Mouse (Mus musculus): ENCODE measurements around the gene Cox5a. TPM values are rescaled to one million over a fixed set of nuclear protein-coding genes. Genes with fewer than 3 reads are reported as not detected.
A peak's percentile ranks its signal among the peaks of the same experiment; 100 is the strongest.

Gene Cox5a
- 100 to 1,000 TPM; 315 to 368 TPM for polyA plus RNA-seq (2017; shearing (Covaris generic))

DNA sequence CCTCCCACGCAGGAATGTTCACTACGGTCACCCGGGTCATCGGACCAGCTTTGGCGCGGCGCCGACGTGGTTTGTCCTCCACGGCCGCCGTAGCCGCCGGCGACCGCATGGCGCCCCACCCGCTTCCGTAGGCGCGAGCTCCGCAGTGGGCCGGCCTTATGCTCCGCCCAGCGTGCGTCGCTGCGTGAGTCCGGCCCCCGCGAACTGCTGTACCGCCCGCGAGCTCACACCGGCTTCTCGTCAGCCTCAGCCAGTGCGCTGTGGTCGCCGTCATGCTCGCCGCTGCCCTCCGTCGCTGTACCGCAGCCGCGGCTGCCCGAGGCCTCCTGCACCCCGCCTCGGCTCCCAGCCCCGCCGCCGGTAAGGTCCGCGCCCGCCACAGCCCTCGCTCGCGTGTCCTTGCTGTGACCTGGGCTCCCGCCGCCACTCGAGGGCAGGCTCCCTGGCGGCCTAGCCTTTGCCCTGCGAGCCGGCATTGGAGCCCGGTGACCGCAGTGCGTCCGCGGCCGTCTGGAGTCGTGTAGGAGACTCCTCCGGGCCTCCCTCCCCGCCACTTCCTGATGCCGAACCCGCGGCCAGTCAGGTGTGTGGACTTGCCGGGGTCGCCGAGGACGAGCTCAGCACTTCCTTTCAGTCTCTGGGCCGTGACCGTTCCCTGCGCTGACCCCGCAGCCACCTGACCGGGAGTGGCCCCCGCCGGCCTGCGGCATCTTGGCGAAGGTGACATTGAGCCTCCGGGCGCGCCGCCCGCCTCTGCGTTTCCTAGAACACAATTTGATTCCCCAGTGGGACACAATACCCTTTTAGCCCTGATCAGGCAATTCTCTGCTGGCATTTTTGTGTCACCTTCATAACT is at the start of gene Cox5a:
TSS of gene Cox5a (plus strand) at position 219 of the 856 bp plus-strand sequence.
- ATAC-seq = peak; percentile 88

GRCm38 (mm10) chr9:57485774-57486173 is 35.3 kb upstream of the Cox5a start:
- no peak for ATAC-seq

DNA sequence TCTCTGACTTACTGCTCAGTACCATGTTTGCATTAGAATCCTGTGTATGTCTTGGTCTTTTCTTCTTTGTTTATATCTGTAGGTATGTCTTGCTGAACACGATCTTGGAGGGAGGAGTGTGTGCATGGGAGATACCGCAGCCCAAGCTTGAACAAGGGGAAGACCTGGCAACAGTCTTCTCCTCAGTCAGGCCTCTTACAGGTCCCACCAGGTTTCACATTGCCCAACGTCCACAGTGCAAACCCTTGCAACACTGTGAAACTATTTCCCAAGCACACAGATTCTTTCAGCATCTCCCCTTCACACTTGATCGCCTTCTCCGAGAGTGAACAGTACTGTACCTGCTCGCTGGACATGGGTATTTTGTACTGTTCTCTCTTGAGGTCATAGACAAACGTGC is 33.3 kb upstream of the Cox5a start:
- ATAC-seq = no peak

- ATAC-seq = no peak
These were observed 27.5 kb upstream of the Cox5a start for GRCm38 (mm10) chr9:57493532-57493931.

DNA sequence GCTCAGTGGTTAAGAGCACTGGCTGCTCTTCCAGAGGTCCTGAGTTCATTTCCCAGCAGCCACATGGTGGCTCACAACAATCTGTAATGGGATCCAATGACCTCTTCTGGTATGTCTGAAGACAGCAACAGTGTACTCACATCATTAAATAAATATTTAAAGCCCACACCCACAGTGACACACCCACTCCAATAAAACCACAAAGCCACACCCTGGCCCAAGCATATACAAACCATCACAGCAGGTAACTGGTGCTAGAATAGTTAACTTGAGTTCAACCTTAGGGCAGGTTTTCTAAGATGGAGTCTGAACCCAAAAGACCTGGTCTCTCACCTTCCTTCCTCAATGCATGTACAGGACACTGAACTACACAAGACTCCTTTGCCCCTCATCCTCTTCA is 26.1 kb upstream of the Cox5a start:
- no peak for ATAC-seq

- ATAC-seq = no peak
These were observed 23.8 kb upstream of the Cox5a start for GRCm38 (mm10) chr9:57497236-57497635.

- ATAC-seq = no peak
These were observed 22.5 kb upstream of the Cox5a start for GRCm38 (mm10) chr9:57498536-57498935.

- ATAC-seq = no peak
These were observed 19.6 kb upstream of the Cox5a start for GRCm38 (mm10) chr9:57501452-57501851.

DNA sequence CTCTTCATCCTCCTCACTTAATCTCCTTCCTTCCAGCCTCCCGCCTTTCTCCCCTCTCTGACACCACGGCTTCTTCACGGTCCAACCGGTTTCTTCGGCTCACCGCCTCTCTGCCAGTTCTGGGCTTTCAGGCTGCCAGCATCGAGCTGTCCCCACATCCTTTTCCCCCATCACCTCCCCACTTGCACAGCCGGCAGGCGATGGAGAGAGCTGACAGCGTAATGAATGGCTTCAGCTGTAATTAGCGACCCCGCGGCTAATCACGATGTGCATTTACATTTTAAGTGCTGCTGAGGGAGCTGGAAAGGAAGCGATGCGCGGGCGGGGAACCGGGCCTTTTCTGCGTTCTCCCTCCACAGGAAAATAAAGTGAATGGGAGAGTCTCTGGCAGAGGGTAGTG is 19.2 kb upstream of the Cox5a start:
- no peak for ATAC-seq

DNA sequence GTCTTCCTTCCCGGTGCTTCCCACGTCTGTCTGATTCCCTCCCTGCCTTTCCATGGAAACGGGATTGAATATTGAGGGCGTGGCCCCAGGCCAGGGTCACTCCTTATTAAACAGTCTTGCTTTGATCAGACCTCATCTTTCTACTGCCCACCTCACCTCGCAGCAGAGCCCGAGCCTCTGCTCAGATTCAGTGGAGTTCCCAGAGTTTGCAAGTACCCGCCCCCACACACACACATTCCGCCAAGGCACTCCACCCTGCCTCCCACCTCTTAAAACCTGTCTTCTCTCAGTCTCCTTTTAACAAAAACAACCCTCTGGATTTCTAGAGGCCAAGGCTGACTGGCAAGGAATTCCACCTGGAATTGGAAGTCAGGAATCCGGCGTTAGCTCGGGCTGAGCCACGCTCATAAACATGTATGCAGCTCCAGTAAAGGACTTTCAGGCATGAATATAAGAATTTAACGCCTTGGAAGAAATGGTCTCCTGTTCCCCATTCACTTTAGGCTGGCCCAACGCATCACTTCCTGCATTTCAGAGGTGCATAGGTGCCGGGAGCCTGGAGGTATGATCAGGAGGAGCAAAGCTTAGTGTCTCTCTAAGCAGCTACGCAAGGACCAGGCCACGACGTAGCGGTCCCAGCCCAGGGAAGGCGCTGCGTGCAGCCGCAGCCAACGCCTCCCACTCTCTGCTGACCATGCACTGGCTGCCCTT is 18.0 kb upstream of the Cox5a start:
- no peak for ATAC-seq

GRCm38 (mm10) chr9:57503622-57504380 is 17.3 kb upstream of the Cox5a start, which contains the start of gene Rpp25:
Rpp25 (plus strand) TSS chr9:57504026.
- no peak for ATAC-seq

DNA sequence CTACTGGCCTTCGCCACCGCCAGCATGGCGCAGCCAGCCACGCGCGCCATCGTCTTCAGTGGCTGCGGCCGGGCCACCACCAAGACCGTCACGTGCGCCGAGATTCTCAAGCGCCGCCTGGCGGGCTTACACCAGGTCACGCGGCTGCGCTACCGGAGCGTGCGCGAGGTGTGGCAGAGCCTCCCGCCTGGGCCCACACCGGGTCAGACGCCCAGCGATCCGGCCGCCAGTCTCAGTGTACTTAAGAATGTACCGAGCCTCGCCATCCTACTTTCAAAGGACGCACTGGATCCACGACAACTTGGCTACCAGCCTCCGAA is 16.7 kb upstream of the Cox5a start:
- ATAC-seq = no peak

GRCm38 (mm10) chr9:57504891-57505290 is 16.2 kb upstream of the Cox5a start:
- no peak for ATAC-seq

- ATAC-seq = no peak
These were observed 15.4 kb upstream of the Cox5a start for GRCm38 (mm10) chr9:57505700-57506099.

- ATAC-seq = no peak
These were observed 10.5 kb upstream of the Cox5a start for GRCm38 (mm10) chr9:57510577-57510976.

DNA sequence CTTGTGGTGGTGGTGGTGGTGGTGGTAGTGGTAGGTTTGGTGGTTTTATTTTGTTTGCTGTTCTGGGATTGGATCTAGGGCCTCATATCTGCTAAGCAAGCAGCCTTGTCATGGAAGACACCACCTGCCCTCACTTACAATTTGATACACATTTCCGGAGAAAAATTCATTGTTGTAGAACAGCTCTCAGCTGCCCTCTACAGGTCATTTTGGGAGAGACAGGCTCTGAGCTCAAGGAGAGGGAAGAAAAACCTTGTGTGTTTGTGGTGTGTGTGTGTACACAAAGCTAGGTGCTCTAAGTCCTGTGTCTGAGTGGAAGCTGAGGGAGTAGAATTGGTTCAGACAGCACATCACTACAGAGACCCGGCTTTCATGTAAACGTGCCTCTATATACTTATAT is 4.0 kb upstream of the Cox5a start:
- peak; percentile 30 for ATAC-seq

DNA sequence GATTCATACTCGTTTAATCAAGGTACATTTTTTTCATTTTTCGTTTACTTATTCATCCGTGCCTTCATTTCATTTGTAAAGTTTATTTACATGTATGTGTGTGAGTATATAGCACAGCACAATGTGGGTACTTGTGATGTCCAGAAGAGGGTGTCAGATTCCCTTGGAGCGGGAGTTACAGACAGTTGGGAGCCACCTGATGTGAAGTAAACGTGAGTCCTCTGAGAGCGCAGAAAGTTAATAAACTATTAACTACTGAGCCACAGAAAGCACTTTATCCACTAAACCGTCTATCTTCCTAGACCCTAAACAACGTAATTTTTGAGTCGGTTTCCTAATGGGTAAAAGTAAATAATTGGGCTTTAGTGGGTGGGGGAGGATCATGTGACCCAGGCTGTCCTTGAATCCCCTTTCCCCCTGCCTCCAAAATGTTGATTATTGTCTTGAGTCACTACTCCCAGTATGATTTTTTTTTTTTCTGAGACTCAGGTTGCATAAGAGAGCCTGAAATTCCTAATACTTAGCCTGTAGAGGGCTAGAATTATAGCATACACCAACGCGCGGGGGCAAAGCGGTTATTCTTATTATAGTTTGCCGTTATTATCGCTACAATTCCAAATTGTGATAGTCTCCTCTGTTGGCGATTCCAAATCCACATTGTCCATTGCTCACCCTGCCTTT is 559 bp upstream of the Cox5a start:
- ATAC-seq = peak; percentile 25

DNA sequence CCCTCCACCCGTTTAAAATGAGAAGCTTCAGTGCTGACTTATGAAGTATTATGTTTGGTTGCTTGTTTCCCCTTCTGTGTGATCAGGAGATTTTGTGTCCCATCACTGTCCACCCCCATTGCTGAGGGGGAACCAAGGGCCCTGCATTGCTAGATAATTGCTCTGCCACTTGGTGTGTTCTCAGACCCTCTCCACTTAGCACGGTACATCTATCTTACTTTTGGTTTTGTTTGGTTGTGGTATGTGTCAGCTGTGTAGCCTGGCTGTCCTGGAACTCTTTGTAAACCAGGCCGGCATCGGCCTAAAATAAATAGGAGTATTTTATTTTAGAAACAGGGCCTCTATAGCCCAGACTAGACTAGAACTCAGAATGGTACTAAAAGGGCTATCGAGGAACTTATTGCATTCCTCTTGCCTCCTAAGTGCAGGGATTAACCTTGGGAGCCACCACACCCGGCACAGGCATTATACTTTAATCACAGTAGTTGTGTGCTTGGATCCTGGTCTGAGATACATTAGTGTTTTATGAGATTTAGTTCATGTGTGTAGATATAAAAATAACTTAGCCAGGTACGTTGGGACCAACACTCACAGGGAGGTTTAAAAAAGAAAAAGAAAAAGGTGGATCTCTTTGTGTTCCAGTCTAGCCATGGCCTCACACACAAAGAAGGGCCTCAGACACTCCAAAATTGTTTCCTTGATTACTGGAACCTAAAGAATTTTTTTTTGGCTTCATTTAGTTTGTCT is 1.2 kb downstream of the Cox5a start:
- ATAC-seq = no peak

DNA sequence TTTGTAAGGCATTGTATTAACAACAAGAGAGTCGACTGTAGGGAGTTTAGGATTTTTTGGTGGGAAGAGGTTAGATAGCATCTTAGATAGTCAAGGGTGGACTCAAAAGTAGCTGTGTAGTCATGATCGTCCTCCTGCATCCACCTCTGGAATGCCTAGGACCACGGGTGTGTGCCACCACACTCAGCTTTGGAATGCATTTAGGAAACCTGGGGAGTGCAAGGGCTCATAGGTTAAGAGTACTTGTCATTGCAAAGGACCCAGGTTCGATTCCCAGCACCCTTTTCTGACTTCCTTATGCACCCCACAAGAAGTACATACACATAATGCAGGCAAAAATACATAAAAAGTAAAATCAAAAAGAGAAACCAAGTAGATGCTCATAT is 1.8 kb downstream of the Cox5a start:
- ATAC-seq = no peak

DNA sequence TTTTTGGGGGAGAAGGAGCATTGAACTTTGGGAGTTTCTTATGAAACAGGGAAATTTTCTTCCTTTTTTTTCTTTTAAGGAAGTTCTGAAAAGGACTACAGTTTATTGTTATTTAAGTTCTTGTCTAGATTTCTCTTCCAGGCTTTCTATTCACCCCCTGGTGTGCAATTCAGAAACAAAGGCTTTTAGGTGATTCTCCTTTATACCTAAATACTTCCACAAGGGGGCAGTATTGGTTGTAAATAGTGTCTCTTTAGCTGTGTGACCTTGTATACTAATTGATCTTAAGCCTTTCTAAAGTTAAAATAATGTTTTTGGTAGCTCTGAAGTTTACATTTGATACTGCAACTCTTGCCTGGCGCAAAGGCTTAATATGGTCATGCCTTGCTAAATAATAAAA is 2.7 kb downstream of the Cox5a start:
- ATAC-seq = no peak

- no peak for ATAC-seq
These were observed 3.4 kb downstream of the Cox5a start for GRCm38 (mm10) chr9:57524439-57524838.

- no peak for ATAC-seq
These were observed 4.4 kb downstream of the Cox5a start for GRCm38 (mm10) chr9:57525516-57525915.
